Comparison of ENCODE assay signal across 8 mouse cellular contexts in genomic region chr10:17725644-17726372, GRCm38 (mm10). TPM values are rescaled to one million over a fixed set of nuclear protein-coding genes. Genes with fewer than 3 reads are reported as not detected.
A peak's percentile ranks its signal among the peaks of the same experiment; 100 is the strongest.
DNase-seq lines count a peak whose midpoint lies in the region; ATAC-seq and TF ChIP-seq lines count a peak whose summit lies in the region.

No protein-coding gene starts in this region.

- no peak overlapping the region for H3K9ac ChIP-seq in lung, embryonic 14.5 days
- H3K9ac ChIP-seq in forebrain, embryonic 12.5 days = no peak overlapping the region
- peak overlapping the region; percentile 35; the same call in 1 of the 2 replicates for H3K9ac ChIP-seq in kidney, postnatal 0 days (ENCODE audit: low read depth, low read length)
- peak overlapping the region; percentile 68 for H3K9ac ChIP-seq in neural tube, embryonic 13.5 days

- no peak for ATAC-seq in lung, embryonic 14.5 days (ENCODE audit: insufficient read depth)
- ATAC-seq in forebrain, embryonic 12.5 days (ENCODE audit: low FRiP score) = no peak
- no peak for ATAC-seq in kidney, postnatal 0 days (replicated peaks; ENCODE audit: low FRiP score, low read depth)
- ATAC-seq in neural tube, embryonic 13.5 days (ENCODE audit: low read depth) = no peak

- WGBS in lung, embryonic 14.5 days = 57% methylated on average over 7 of the region's 7 CpGs
- 58% methylated on average over 7 of the region's 7 CpGs for WGBS in forebrain, embryonic 12.5 days
- 36% methylated on average over 7 of the region's 7 CpGs for WGBS in kidney, postnatal 0 days
- 36% methylated on average over 7 of the region's 7 CpGs for WGBS in neural tube, embryonic 13.5 days

- H3K27me3 ChIP-seq in lung, embryonic 14.5 days (ENCODE audit: insufficient read depth, low read length) = no peaks in the 10 kb centered on the region
- H3K27me3 ChIP-seq in forebrain, embryonic 12.5 days = no peaks in the 10 kb centered on the region
- H3K27me3 ChIP-seq in kidney, postnatal 0 days (ENCODE audit: insufficient read depth, low read length) = no peaks in the 10 kb centered on the region
- no peaks in the 10 kb centered on the region for H3K27me3 ChIP-seq in neural tube, embryonic 13.5 days

- H3K4me1 ChIP-seq in lung, embryonic 14.5 days (ENCODE audit: insufficient read depth) = peaks cover 3% of the 10 kb centered on the region; the same call in 1 of the 2 replicates
- H3K4me1 ChIP-seq in forebrain, embryonic 12.5 days = peaks cover 27% of the 10 kb centered on the region
- H3K4me1 ChIP-seq in kidney, postnatal 0 days (replicated peaks; ENCODE audit: insufficient read depth, low read length) = peaks cover 3% of the 10 kb centered on the region; the same call in 1 of the 2 replicates
- H3K4me1 ChIP-seq in neural tube, embryonic 13.5 days (replicated peaks) = peaks cover 44% of the 10 kb centered on the region

- TF ChIP-seq CTCF in lung, embryonic 14.5 days (IDR thresholded peaks at IDR 0.05; ENCODE audit: low read depth) = no peak
- TF ChIP-seq CTCF in kidney, postnatal 0 days (IDR thresholded peaks at IDR 0.05; ENCODE audit: low read depth) = no peak

- H3K27ac ChIP-seq in lung, embryonic 14.5 days (ENCODE audit: low read depth) = no peak overlapping the region
- no peak overlapping the region for H3K27ac ChIP-seq in forebrain, embryonic 12.5 days
- peak overlapping the region; percentile 54; the same call in 1 of the 2 replicates for H3K27ac ChIP-seq in kidney, postnatal 0 days
- H3K27ac ChIP-seq in neural tube, embryonic 13.5 days (replicated peaks) = peak overlapping the region; percentile 73

- H3K4me3 ChIP-seq in lung, embryonic 14.5 days (ENCODE audit: low read depth, low read length) = peak overlapping the region; percentile 15
- H3K4me3 ChIP-seq in forebrain, embryonic 12.5 days (replicated peaks) = peak overlapping the region; percentile 16
- H3K4me3 ChIP-seq in kidney, postnatal 0 days (replicated peaks; ENCODE audit: low read depth, low read length) = peak overlapping the region; percentile 99
- peak overlapping the region; percentile 98 for H3K4me3 ChIP-seq in neural tube, embryonic 13.5 days

- H3K36me3 ChIP-seq in lung, embryonic 14.5 days (ENCODE audit: insufficient read depth) = no peaks in the 10 kb centered on the region
- H3K36me3 ChIP-seq in forebrain, embryonic 12.5 days (replicated peaks) = no peaks in the 10 kb centered on the region
- no peaks in the 10 kb centered on the region for H3K36me3 ChIP-seq in kidney, postnatal 0 days (ENCODE audit: insufficient read depth, low read length)
- 0 out of 2 replicates have a peak, but pooled peaks cover 4% of the 10 kb centered on the region for H3K36me3 ChIP-seq in neural tube, embryonic 13.5 days

- H3K9me3 ChIP-seq in lung, embryonic 14.5 days (ENCODE audit: low read depth, low read length) = no peaks in the 10 kb centered on the region
- H3K9me3 ChIP-seq in forebrain, embryonic 12.5 days = no peaks in the 10 kb centered on the region
- no peaks in the 10 kb centered on the region for H3K9me3 ChIP-seq in kidney, postnatal 0 days (replicated peaks; ENCODE audit: low read length)
- no peaks in the 10 kb centered on the region for H3K9me3 ChIP-seq in neural tube, embryonic 13.5 days

- peak overlapping the region; percentile 87 for H3K4me2 ChIP-seq in lung, embryonic 14.5 days
- peak overlapping the region; percentile 72 for H3K4me2 ChIP-seq in forebrain, embryonic 12.5 days
- H3K4me2 ChIP-seq in kidney, postnatal 0 days (ENCODE audit: low read length) = peak overlapping the region; percentile 77
- peak overlapping the region; percentile 79 for H3K4me2 ChIP-seq in neural tube, embryonic 13.5 days

- no peak for DNase-seq in lung, embryonic 14.5 days
- no peak for DNase-seq in lung, postnatal 36 days
- DNase-seq in kidney, postnatal 0 days (ENCODE audit: low spot score) = no peak
- no peak for DNase-seq in T-cell, adult 2 months (ENCODE audit: low spot score)
- DNase-seq in spleen, adult 12 weeks (ENCODE audit: low spot score) = no peak
- no peak for DNase-seq in left cerebral cortex, adult 11 months (ENCODE audit: low spot score)

RNA-seq across cellular contexts. Expression of gene Cited2, which starts 2.8 kb away (rescaled TPM):
- polyA plus RNA-seq in lung, embryonic 14.5 days (2014; fragmentation: Nextera tagmentation; extraction: Ambion mirVana) = 36.5 and 37.1 TPM in 2 replicates
- 67.6 and 74.3 TPM in 2 replicates for polyA plus RNA-seq in forebrain, embryonic 12.5 days (2016; fragmentation: Nextera tagmentation; extraction: Ambion mirVana)
- polyA plus RNA-seq in kidney, postnatal 0 days (2015; fragmentation: Nextera tagmentation; extraction: Ambion mirVana) = 86.1 and 94.8 TPM in 2 replicates
- 76.2 and 96.7 TPM in 2 replicates for polyA plus RNA-seq in neural tube, embryonic 13.5 days (2015; fragmentation: Nextera tagmentation; extraction: Ambion mirVana)

Comparison
In these comparisons a context has a peak if more than half of its experiments do, and no peak if none do; other contexts are left out.
1. H3K27ac ChIP-seq: peak in kidney, postnatal 0 days (single experiment) and neural tube, embryonic 13.5 days (single experiment); none in lung, embryonic 14.5 days (single experiment) and forebrain, embryonic 12.5 days (single experiment).
2. H3K4me3 ChIP-seq: peak in every context shown above with its lines; median percentile 99 in kidney, postnatal 0 days; 98 in neural tube, embryonic 13.5 days; 16 in forebrain, embryonic 12.5 days; 15 in lung, embryonic 14.5 days.
3. H3K9ac ChIP-seq: peak in kidney, postnatal 0 days (single experiment) and neural tube, embryonic 13.5 days (single experiment); none in lung, embryonic 14.5 days (single experiment) and forebrain, embryonic 12.5 days (single experiment).
4. Peak in every context shown above with its lines, with median percentiles within 50 percentile points of each other: H3K4me2 ChIP-seq.